Mouse (Mus musculus): ENCODE data around the gene Prr15l. TPM values are rescaled to one million over a fixed set of nuclear protein-coding genes. Genes with fewer than 3 reads are reported as not detected.

Prr15l gene
- 0.25 TPM in 1 of 2 replicates, not detected in the other for total RNA-seq (2023)

GRCm38 (mm10) chr11:96928088-96928487 is at the start of gene Prr15l:
Gene Prr15l (plus strand): TSS chr11:96928104.

GRCm38 (mm10) chr11:96916044-96916884 is 11.6 kb upstream of the Prr15l start, which contains the start of gene Cdk5rap3:
Gene Cdk5rap3 (minus strand): TSS chr11:96916496.

DNA sequence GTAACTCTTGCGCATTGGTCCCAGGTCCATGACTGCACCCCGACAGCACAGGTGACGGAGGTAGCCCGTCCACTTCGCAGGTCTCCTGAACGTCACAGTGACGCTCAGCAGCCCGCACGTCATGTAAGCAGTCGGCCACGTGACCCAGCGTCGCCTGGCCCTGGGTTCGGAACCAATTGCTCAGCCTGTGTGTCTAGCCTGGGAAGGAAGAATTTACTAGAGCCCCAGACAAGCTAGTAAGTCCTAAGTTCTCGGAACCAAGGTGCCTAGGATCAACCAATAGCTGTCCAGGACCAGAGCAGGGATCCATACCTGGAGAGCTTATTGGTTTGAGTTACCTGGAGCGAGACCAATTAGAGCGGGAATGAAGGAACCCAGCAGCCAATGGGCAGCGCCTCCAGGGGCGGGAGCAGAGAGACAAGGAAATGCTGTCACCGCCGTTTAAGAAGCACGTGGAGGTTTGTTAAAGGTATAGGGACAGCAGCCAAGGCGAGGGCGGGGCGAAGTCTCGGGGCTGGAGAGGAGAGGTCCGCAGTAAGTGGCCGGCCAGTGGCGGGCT is 15.9 kb downstream of the Prr15l start, which contains the start of gene Pnpo:
Gene Pnpo, minus strand, starts transcription at position 241 of the 559 bp plus-strand sequence.

DNA sequence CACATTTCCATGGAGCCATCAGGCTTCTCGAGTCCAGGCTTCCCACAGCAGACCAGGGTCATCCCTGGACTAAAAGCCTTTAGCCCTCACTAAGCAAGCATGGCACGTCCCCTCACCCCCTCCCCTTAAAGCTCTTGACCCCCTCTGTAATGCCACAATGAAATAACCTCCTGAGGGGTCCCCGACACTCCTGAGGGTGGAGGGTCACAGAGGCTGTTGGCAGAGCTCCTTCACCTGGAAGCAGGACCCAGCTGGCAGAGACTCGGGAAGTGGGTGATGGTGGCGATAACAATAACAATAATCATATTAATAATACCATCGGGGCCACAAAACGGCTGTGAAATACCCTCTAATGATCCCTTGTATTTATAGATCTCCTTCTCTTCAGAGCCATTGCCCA is 55.0 kb downstream of the Prr15l start, which contains the start of gene Sp2:
Gene Sp2, minus strand, starts transcription at position 101 of the 400 bp plus-strand sequence.

Other genes with a start within 250 kb of the Prr15l start
- 41.9 and 61.3 TPM in 2 replicates for gene Snx11, start 150.5 kb upstream of the Prr15l start, total RNA-seq (2023)
- gene Cbx1, start 139.0 kb upstream of the Prr15l start, total RNA-seq (2023) = 23.1 and 25.1 TPM in 2 replicates
- 47.8 and 48.7 TPM in 2 replicates for gene Nfe2l1, start 98.1 kb upstream of the Prr15l start, total RNA-seq (2023)
- not detected in 2 replicates for gene Copz2, start 78.2 kb upstream of the Prr15l start, total RNA-seq (2023)
- gene Cdk5rap3, start 11.6 kb upstream of the Prr15l start, total RNA-seq (2023) = 30.6 and 32.3 TPM in 2 replicates
- 9.1 and 11.7 TPM in 2 replicates for gene Pnpo, start 15.9 kb downstream of the Prr15l start, total RNA-seq (2023)
- gene Sp2, start 54.9 kb downstream of the Prr15l start, total RNA-seq (2023) = 28.5 and 33.6 TPM in 2 replicates
- not detected in 2 replicates for gene Sp6, start 85.3 kb downstream of the Prr15l start, total RNA-seq (2023)
- gene Scrn2, start 101.8 kb downstream of the Prr15l start, total RNA-seq (2023) = 0.93 and 1.6 TPM in 2 replicates
- gene Lrrc46, start 113.3 kb downstream of the Prr15l start, total RNA-seq (2023) = 0.79 and 1.0 TPM in 2 replicates
- 35.7 and 42.5 TPM in 2 replicates for gene Mrpl10, start 113.5 kb downstream of the Prr15l start, total RNA-seq (2023)
- gene Osbpl7, start 122.5 kb downstream of the Prr15l start, total RNA-seq (2023) = 26.7 and 33.3 TPM in 2 replicates
- not detected in 2 replicates for gene Tbx21, start 187.2 kb downstream of the Prr15l start, total RNA-seq (2023)
- 41.1 and 50.6 TPM in 2 replicates for gene Tbkbp1, start 223.4 kb downstream of the Prr15l start, total RNA-seq (2023)